Mouse (Mus musculus) ES-Bruce4 (cell line): ENCODE measurements at regions not wholly inside any gene's neighbourhood (a gene's known extent, or its start where the extent isn't known, plus 50 kb on each side); places are given as distances from the start of the nearest gene placed in this dataset.

Experiments
- CTCF ChIP-seq: IDR thresholded peaks from one replicate; pipeline ENCODE4 v1.8.1; 2011; ENCODE audit warnings: low read depth, low read length
- EP300 ChIP-seq: IDR thresholded peaks from 2 replicates; pipeline ENCODE4 v1.6.1; 2011; ENCODE audit warnings: low read depth, low read length; ENCODE audit not compliant: insufficient read depth
- POLR2A ChIP-seq: IDR thresholded peaks from one replicate; pipeline ENCODE4 v1.8.1; 2011; ENCODE audit warnings: low read length; ENCODE audit not compliant: insufficient read depth

- TF ChIP-seq CTCF (no peak), POLR2A (no peak), EP300 (no peak)
These were observed 146.4 kb upstream of the Habp2 start for GRCm38 (mm10) chr19:56140540-56140939.
